Mouse (Mus musculus) heart, adult 9 months (tissue): ENCODE measurements around the gene Dlgap1.
A peak's percentile ranks its signal among the peaks of the same experiment; 100 is the strongest.

ENCODE experiments used
- DNase-seq, 2 experiments: peaks; one replicate each; pipeline ENCODE4 v3.0.0; 2022; ENCODE audit warnings: low spot score in 2 of 2

The Dlgap1 gene

GRCm38 (mm10) chr17:69969021-69969815 is at the start of gene Dlgap1:
Gene Dlgap1, plus strand, starts transcription at chr17:69969073.
- peak; percentile 2 for DNase-seq

GRCm38 (mm10) chr17:69954936-69955335 is 13.9 kb upstream of the Dlgap1 start:
- DNase-seq = no peak

- DNase-seq = no peak
These were observed 1.2 kb downstream of the Dlgap1 start for GRCm38 (mm10) chr17:69969816-69970750.

- DNase-seq = no peak
These were observed 4.2 kb downstream of the Dlgap1 start for GRCm38 (mm10) chr17:69973081-69973480.

GRCm38 (mm10) chr17:69973991-69974390 is 5.1 kb downstream of the Dlgap1 start:
- DNase-seq = no peak

GRCm38 (mm10) chr17:69982236-69982923 is 13.5 kb downstream of the Dlgap1 start:
- DNase-seq = peak in 1 of 2 experiments; percentile 1

GRCm38 (mm10) chr17:69996406-69996805 is 27.5 kb downstream of the Dlgap1 start:
- no peak for DNase-seq

- DNase-seq = no peak
These were observed 33.2 kb downstream of the Dlgap1 start for GRCm38 (mm10) chr17:70002026-70002425.

GRCm38 (mm10) chr17:70004628-70005027 is 35.8 kb downstream of the Dlgap1 start:
- no peak for DNase-seq

- no peak for DNase-seq
These were observed 38.7 kb downstream of the Dlgap1 start for GRCm38 (mm10) chr17:70007607-70008006.

GRCm38 (mm10) chr17:70016511-70016910 is 47.6 kb downstream of the Dlgap1 start:
- no peak for DNase-seq

GRCm38 (mm10) chr17:70020376-70020775 is 51.5 kb downstream of the Dlgap1 start:
- DNase-seq = no peak

- DNase-seq = no peak
These were observed 53.7 kb downstream of the Dlgap1 start for GRCm38 (mm10) chr17:70022618-70023017.

GRCm38 (mm10) chr17:70034862-70035261 is 66.0 kb downstream of the Dlgap1 start:
- no peak for DNase-seq

- DNase-seq = no peak
These were observed 72.0 kb downstream of the Dlgap1 start for GRCm38 (mm10) chr17:70040751-70041430.

- DNase-seq = no peak
These were observed 99.4 kb downstream of the Dlgap1 start for GRCm38 (mm10) chr17:70068281-70068680.

GRCm38 (mm10) chr17:70072066-70072465 is 103.2 kb downstream of the Dlgap1 start:
- no peak for DNase-seq

GRCm38 (mm10) chr17:70088220-70088619 is 119.3 kb downstream of the Dlgap1 start:
- no peak for DNase-seq

GRCm38 (mm10) chr17:70090737-70091136 is 121.9 kb downstream of the Dlgap1 start:
- no peak for DNase-seq

GRCm38 (mm10) chr17:70129151-70129550 is 160.3 kb downstream of the Dlgap1 start:
- DNase-seq = no peak

GRCm38 (mm10) chr17:70169831-70170230 is 201.0 kb downstream of the Dlgap1 start:
- no peak for DNase-seq
